Mouse (Mus musculus): Measurements from ENCODE around the gene Cad.

DNA sequence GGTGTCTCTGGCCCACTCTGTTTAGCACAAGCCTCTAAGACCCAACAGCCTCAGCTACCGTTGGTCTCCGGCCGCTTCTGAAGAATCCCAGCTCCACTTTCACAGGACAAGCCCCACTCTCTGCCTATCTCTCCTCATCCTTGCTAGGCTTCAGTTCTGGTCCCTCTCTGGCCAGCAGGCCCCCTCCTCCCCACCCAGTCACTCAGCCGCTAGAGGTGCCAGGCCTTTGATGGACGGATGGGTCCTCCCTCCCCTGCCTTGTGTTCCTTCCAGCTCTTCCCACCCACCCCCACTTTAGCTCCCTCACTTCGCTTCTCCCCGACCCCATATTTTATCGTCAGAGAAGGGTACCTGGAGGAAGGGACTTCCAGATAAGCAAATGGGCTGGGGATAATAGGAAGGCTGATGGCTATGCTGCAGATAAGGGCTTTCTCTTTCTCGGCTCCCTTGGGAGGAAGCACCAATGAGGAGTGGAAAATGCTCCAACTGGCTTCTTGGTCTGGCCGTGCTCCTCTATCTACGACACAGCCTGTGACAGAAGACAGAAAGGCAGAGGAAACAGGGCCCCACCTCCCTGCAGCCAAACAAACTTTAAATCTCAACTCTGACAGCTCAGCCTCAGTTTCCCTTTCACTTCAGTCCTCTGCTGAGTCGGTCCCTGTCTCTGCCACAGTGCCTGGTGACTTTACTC is 28.5 kb downstream of the Cad start:
- no peak for TF ChIP-seq CTCF (IDR thresholded peaks at IDR 0.05)
- TF ChIP-seq EP300 (IDR thresholded peaks at IDR 0.05), result no peak

Data from lung, postnatal 0 days (tissue).